Mouse (Mus musculus) CH12.LX (cell line): ENCODE measurements around the gene Nelfb. TPM values are rescaled to one million over a fixed set of nuclear protein-coding genes. Genes with fewer than 3 reads are reported as not detected.

Experiments
- DNase-seq: peaks from one replicate; pipeline ENCODE4 v3.0.0-alpha.2; 2013; ENCODE audit errors: extremely low read depth
- H3K27ac ChIP-seq: 2 replicates; pipeline ENCODE4 v1.5.1; 2012; ENCODE audit warnings: low read depth, mild to moderate bottlenecking, control low read depth, moderate library complexity; ENCODE audit not compliant: insufficient read depth
- H3K27me3 ChIP-seq: replicated peaks from 2 replicates; pipeline ENCODE3; 2012; ENCODE audit warnings: inconsistent platforms
- H3K36me3 ChIP-seq, 2 experiments: replicated peaks in 1 of 2; 2 replicates each; pipeline versions ENCODE3 to v1.6.1; 2012; ENCODE audit warnings: inconsistent platforms in 1 of 2, low read length in 1 of 2, mild to moderate bottlenecking in 1 of 2, mixed read lengths in 1 of 2, moderate library complexity in 1 of 2; ENCODE audit not compliant: control insufficient read depth in 1 of 2, insufficient read depth in 1 of 2
- H3K4me1 ChIP-seq, 2 experiments: 2 replicates each; pipeline ENCODE4 v1.6.1; 2012; ENCODE audit warnings: inconsistent platforms in 1 of 2, moderate library complexity in 1 of 2; ENCODE audit not compliant: insufficient read depth in 2 of 2, control insufficient read depth in 1 of 2
- H3K4me2 ChIP-seq: 2 replicates; pipeline ENCODE4 v1.6.1; 2012; ENCODE audit warnings: low read depth, mild to moderate bottlenecking, control low read depth; ENCODE audit not compliant: poor library complexity, insufficient read depth, severe bottlenecking
- H3K4me3 ChIP-seq, 3 experiments: fragments of 150-350 bp in 1 of 3; sonication (generic) in 1 of 3; replicated peaks in 1 of 3; 2 replicates each; pipeline versions ENCODE3 to v1.5.1; 2011 to 2012; ENCODE audit warnings: low read depth in 2 of 3, low read length in 2 of 3, mild to moderate bottlenecking in 2 of 3, moderate library complexity in 2 of 3, control low read depth in 1 of 3, improper control_type of control experiment in 1 of 3, inconsistent platforms in 1 of 3, mixed read lengths in 1 of 3; ENCODE audit not compliant: poor library complexity in 1 of 3
- H3K79me2 ChIP-seq: replicated peaks from 2 replicates; pipeline ENCODE4 v1.6.1; 2012; ENCODE audit warnings: mild to moderate bottlenecking, moderate library complexity; ENCODE audit not compliant: control insufficient read depth, poor library complexity, insufficient read depth, severe bottlenecking; ENCODE audit errors: extremely low read depth
- H3K9ac ChIP-seq: 2 replicates; pipeline ENCODE4 v1.6.1; 2012; ENCODE audit warnings: low read depth, mild to moderate bottlenecking, control low read depth, moderate library complexity; ENCODE audit not compliant: insufficient read depth
- H3K9me3 ChIP-seq: replicated peaks from 2 replicates; pipeline ENCODE3; 2012; ENCODE audit warnings: low read length, inconsistent platforms, mixed read lengths
- BHLHE40 ChIP-seq: IDR thresholded peaks from 2 replicates; pipeline ENCODE4 v1.6.1; 2011; ENCODE audit warnings: mild to moderate bottlenecking, low read depth, low read length, improper control_type of control experiment
- CHD2 ChIP-seq: IDR thresholded peaks from 2 replicates; pipeline ENCODE4 v1.6.1; 2011; ENCODE audit warnings: low read length, improper control_type of control experiment
- ELF1 ChIP-seq: IDR thresholded peaks from 2 replicates; pipeline ENCODE4 v1.6.1; 2014; ENCODE audit warnings: low read depth, mild to moderate bottlenecking, inconsistent platforms, low read length, improper control_type of control experiment
- GABPA ChIP-seq: IDR thresholded peaks from 2 replicates; pipeline ENCODE4 v1.6.1; 2012; ENCODE audit warnings: low read depth, low read length, improper control_type of control experiment, inconsistent platforms; ENCODE audit not compliant: insufficient replicate concordance
- HCFC1 ChIP-seq: IDR thresholded peaks from 2 replicates; pipeline ENCODE4 v1.6.1; 2012; ENCODE audit warnings: low read depth, mild to moderate bottlenecking, inconsistent platforms, low read length, improper control_type of control experiment
- IRF4 ChIP-seq: IDR thresholded peaks from 2 replicates; pipeline ENCODE4 v1.6.1; 2014; ENCODE audit warnings: low read depth, mild to moderate bottlenecking, inconsistent platforms, low read length, improper control_type of control experiment
- JUN ChIP-seq: IDR thresholded peaks from 2 replicates; pipeline ENCODE4 v1.6.1; 2011; ENCODE audit warnings: low read depth, mild to moderate bottlenecking, low read length, improper control_type of control experiment, moderate library complexity; ENCODE audit not compliant: insufficient read depth
- JUND ChIP-seq: conservative IDR thresholded peaks from 2 replicates; pipeline ENCODE4 v1.6.1; 2011; ENCODE audit warnings: low read depth, low read length, improper control_type of control experiment
- KAT2A ChIP-seq: IDR thresholded peaks from 2 replicates; pipeline ENCODE4 v1.6.1; 2012; ENCODE audit warnings: low read length, improper control_type of control experiment, inconsistent platforms; ENCODE audit not compliant: insufficient replicate concordance
- MAFK ChIP-seq: IDR thresholded peaks from 2 replicates; pipeline ENCODE4 v1.6.1; 2011; ENCODE audit warnings: low read length, improper control_type of control experiment; ENCODE audit not compliant: insufficient replicate concordance
- MAZ ChIP-seq: IDR thresholded peaks from 2 replicates; pipeline ENCODE4 v1.6.1; 2012; ENCODE audit warnings: low read depth, mild to moderate bottlenecking, inconsistent platforms, low read length, improper control_type of control experiment, moderate library complexity
- MEF2A ChIP-seq: IDR thresholded peaks from 2 replicates; pipeline ENCODE4 v1.6.1; 2014; ENCODE audit warnings: low read depth, mild to moderate bottlenecking, inconsistent platforms, low read length, improper control_type of control experiment, borderline replicate concordance
- MYC ChIP-seq: IDR thresholded peaks from 2 replicates; pipeline ENCODE4 v1.6.1; 2011; ENCODE audit warnings: low read depth, mild to moderate bottlenecking, improper control_type of control experiment, low read length
- PAX5 ChIP-seq: IDR thresholded peaks from 2 replicates; pipeline ENCODE4 v1.6.1; 2012; ENCODE audit warnings: low read length, inconsistent platforms, mixed read lengths
- POLR2AphosphoS2 ChIP-seq: IDR thresholded peaks from 2 replicates; pipeline ENCODE4 v1.6.1; 2011; ENCODE audit warnings: low read depth, low read length, improper control_type of control experiment
- RAD21 ChIP-seq: IDR thresholded peaks from 2 replicates; pipeline ENCODE4 v1.6.1; 2011; ENCODE audit warnings: low read depth, mild to moderate bottlenecking, low read length, improper control_type of control experiment, moderate library complexity
- SIN3A ChIP-seq: IDR thresholded peaks from 2 replicates; pipeline ENCODE4 v1.6.1; 2012; ENCODE audit warnings: low read length, improper control_type of control experiment, inconsistent platforms
- TBP ChIP-seq: conservative IDR thresholded peaks from 2 replicates; pipeline ENCODE4 v1.6.1; 2011; ENCODE audit warnings: low read depth, low read length, improper control_type of control experiment
- UBTF ChIP-seq: IDR thresholded peaks from 2 replicates; pipeline ENCODE4 v1.6.1; 2012; ENCODE audit warnings: low read depth, mild to moderate bottlenecking, inconsistent platforms, low read length, improper control_type of control experiment, moderate library complexity
- USF1 ChIP-seq: IDR thresholded peaks from 2 replicates; pipeline ENCODE4 v1.6.1; 2014; ENCODE audit warnings: low read depth, mild to moderate bottlenecking, inconsistent platforms, low read length, improper control_type of control experiment
- USF2 ChIP-seq: conservative IDR thresholded peaks from 2 replicates; pipeline ENCODE4 v1.6.1; 2011; ENCODE audit warnings: low read depth, low read length, improper control_type of control experiment
- ZC3H11A ChIP-seq: IDR thresholded peaks from 2 replicates; pipeline ENCODE4 v1.6.1; 2012; ENCODE audit warnings: low read depth, mild to moderate bottlenecking, inconsistent platforms, low read length, improper control_type of control experiment
- ZKSCAN1 ChIP-seq: IDR thresholded peaks from 2 replicates; pipeline ENCODE4 v1.6.1; 2012; ENCODE audit warnings: low read depth, inconsistent platforms, low read length, improper control_type of control experiment, borderline replicate concordance
- ZNF384 ChIP-seq: IDR thresholded peaks from 2 replicates; pipeline ENCODE4 v1.6.1; 2012; ENCODE audit warnings: low read depth, low read length, improper control_type of control experiment, inconsistent platforms
- dilution Hi-C: fragments of 300-500 bp; cut with MboI; formaldehyde crosslinking; loops from 2 replicates; pipeline ENCODE4 v1.14.3; 2020; ENCODE audit warnings: low sequenced_read_pairs; ENCODE audit not compliant: extremely low pct_unique_long_range_greater_than_20kb, extremely low pct_ligation_motif_present
- in situ Hi-C: fragments of 300-500 bp; cut with MboI; formaldehyde crosslinking; loops from 3 replicates; pipeline ENCODE4 v1.14.3; 2019; ENCODE audit warnings: low sequenced_read_pairs, low pct_ligation_motif_present, low pct_unique_long_range_greater_than_20kb, mixed read lengths
- polyA plus RNA-seq: library from polyadenylated mRNA; unstranded; fragments of >175 nt; gene quantifications from 2 replicates; pipeline ENCODE4 v1.2.1, GENCODE M21; 2012; ENCODE audit warnings: low read depth; ENCODE audit not compliant: insufficient read length
- total RNA-seq, 2 experiments: library from RNA; depleted of rRNA; stranded (reverse); fragments of 300-350 nt in 1 of 2; fragments of >200 nt in 1 of 2; gene quantifications; 2 replicates each; pipeline ENCODE4 v1.2.3; 2012 to 2014

The Nelfb gene
- total and polyA plus RNA-seq, 3 experiments, result 53.6 to 58.0 (median 57.0) TPM

GRCm38 (mm10) chr2:25234050-25234449, 22.8 kb upstream of the Nelfb start, which contains the start of gene Slc34a3:
TSS of gene Slc34a3 (minus strand) at chr2:25234364.
- dilution Hi-C loops, result no loop called here
- no peaks in the 10 kb centered on the region for H3K9me3 ChIP-seq
- H3K36me3 ChIP-seq, result no peaks in the 10 kb centered on the region
- H3K9ac ChIP-seq, result no peak within 1 kb of the TSS
- H3K27ac ChIP-seq, result no peak within 1 kb of the TSS
- peaks cover 4 to 6% of the 10 kb centered on the region in 2 experiments for H3K4me1 ChIP-seq
- TF ChIP-seq ZKSCAN1, result no peak
- TF ChIP-seq USF2, result no peak
- TF ChIP-seq SIN3A, result no peak
- TF ChIP-seq MEF2A, result no peak
- TF ChIP-seq JUN, result no peak
- TF ChIP-seq USF1, result no peak
- DNase-seq, result no peak
- no peak within 1 kb of the TSS for H3K4me2 ChIP-seq
- H3K4me3 ChIP-seq, result no peak within 1 kb of the TSS
- in situ Hi-C loops, result no loop called here
- peaks cover 96% of the 10 kb centered on the region for H3K27me3 ChIP-seq
- no peaks in the 10 kb centered on the region for H3K79me2 ChIP-seq

GRCm38 (mm10) chr2:25233421-25233820, 22.1 kb upstream of the Nelfb start:
- DNase-seq, result no peak
- Histone ChIP-seq H3K4me1 (peaks cover 4 to 10% of the 10 kb centered on the region in 2 experiments), H3K9ac (no peak overlapping the region), H3K36me3 (no peaks in the 10 kb centered on the region), H3K27me3 (peaks cover 93% of the 10 kb centered on the region), H3K9me3 (no peaks in the 10 kb centered on the region), H3K4me2 (no peak overlapping the region), H3K79me2 (no peaks in the 10 kb centered on the region), H3K4me3 (no peak overlapping the region), H3K27ac (no peak overlapping the region)
- in situ Hi-C loops (no loop called here), dilution Hi-C loops (no loop called here)
- TF ChIP-seq IRF4 (no peak), GABPA (no peak), ZNF384 (no peak), KAT2A (no peak), RAD21 (no peak), CHD2 (no peak), HCFC1 (no peak), MAZ (no peak), ELF1 (no peak), USF2 (no peak), ZC3H11A (no peak), TBP (no peak), POLR2AphosphoS2 (no peak), PAX5 (no peak), BHLHE40 (no peak), ZKSCAN1 (no peak), JUND (no peak), UBTF (no peak), MAFK (no peak), MYC (no peak)
